Mouse (Mus musculus) intestine, postnatal 0 days (tissue): ENCODE results near the gene Trmo. TPM values are rescaled to one million over a fixed set of nuclear protein-coding genes. Genes with fewer than 3 reads are reported as not detected.
A peak's percentile ranks its signal among the peaks of the same experiment; 100 is the strongest.

Source experiments
- ATAC-seq: fragments of 200-750 bp; cut with Nextera tagmentation; 2 replicates; pipeline ENCODE4 v1.8.0; 2017; ENCODE audit warnings: mild to moderate bottlenecking, moderate TSS enrichment, moderate library complexity
- H3K27ac ChIP-seq: fragments of 300-500 bp; sonication (generic); 2 replicates; pipeline ENCODE4 v1.5.1; 2014; ENCODE audit warnings: mild to moderate bottlenecking, low read depth, low read length, moderate library complexity
- H3K27me3 ChIP-seq: fragments of 300-500 bp; sonication (generic); replicated peaks from 2 replicates; pipeline ENCODE4 v1.6.1; 2014; ENCODE audit warnings: low read length, mixed read lengths; ENCODE audit not compliant: control insufficient read depth, insufficient read depth
- H3K36me3 ChIP-seq: fragments of 300-500 bp; sonication (generic); 2 replicates; pipeline ENCODE4 v1.6.1; 2014; ENCODE audit warnings: mild to moderate bottlenecking, moderate library complexity; ENCODE audit not compliant: control insufficient read depth, insufficient read depth
- H3K4me1 ChIP-seq: fragments of 300-500 bp; sonication (generic); replicated peaks from 2 replicates; pipeline ENCODE4 v1.6.1; 2014; ENCODE audit warnings: antibody characterized with exemption, low read length, mixed read lengths; ENCODE audit not compliant: control insufficient read depth, insufficient read depth
- H3K4me2 ChIP-seq: fragments of 300-500 bp; sonication (generic); replicated peaks from 2 replicates; pipeline ENCODE4 v1.6.1; 2014; ENCODE audit warnings: low read depth, mild to moderate bottlenecking, moderate library complexity
- H3K4me3 ChIP-seq: fragments of 300-500 bp; sonication (generic); 2 replicates; pipeline ENCODE4 v1.5.1; 2014; ENCODE audit warnings: low read depth, low read length
- H3K9ac ChIP-seq: fragments of 300-500 bp; sonication (generic); 2 replicates; pipeline ENCODE4 v1.6.1; 2014; ENCODE audit warnings: mild to moderate bottlenecking, low read depth, low read length
- H3K9me3 ChIP-seq: fragments of 300-500 bp; sonication (generic); 2 replicates; pipeline ENCODE4 v1.6.1; 2016; ENCODE audit warnings: mixed run types; ENCODE audit not compliant: control insufficient read depth
- CTCF ChIP-seq: sonication (generic); IDR thresholded peaks from 2 replicates; pipeline ENCODE4 v1.5.1; 2016; ENCODE audit warnings: low read depth, mild to moderate bottlenecking, control low read depth, antibody characterized with exemption, moderate library complexity
- WGBS: fragments of 180-500 bp; shearing (Covaris S2); extraction: QIAGEN DNeasy Blood & Tissue Kit; methylation state at CpG from one replicate; pipeline ENCODE4 v1.1.7; 2014; 5-methylcytosine and 5-hydroxymethylcytosine counted together
- polyA plus RNA-seq: library from polyadenylated mRNA; unstranded; fragments of >200 nt; fragmentation: Nextera tagmentation; extraction: Ambion mirVana; gene quantifications from 2 replicates; pipeline ENCODE4 v1.2.1, GENCODE M21; 2015

Trmo gene
- polyA plus RNA-seq, 1 experiment from 2014 or later = 7.0 TPM

DNA sequence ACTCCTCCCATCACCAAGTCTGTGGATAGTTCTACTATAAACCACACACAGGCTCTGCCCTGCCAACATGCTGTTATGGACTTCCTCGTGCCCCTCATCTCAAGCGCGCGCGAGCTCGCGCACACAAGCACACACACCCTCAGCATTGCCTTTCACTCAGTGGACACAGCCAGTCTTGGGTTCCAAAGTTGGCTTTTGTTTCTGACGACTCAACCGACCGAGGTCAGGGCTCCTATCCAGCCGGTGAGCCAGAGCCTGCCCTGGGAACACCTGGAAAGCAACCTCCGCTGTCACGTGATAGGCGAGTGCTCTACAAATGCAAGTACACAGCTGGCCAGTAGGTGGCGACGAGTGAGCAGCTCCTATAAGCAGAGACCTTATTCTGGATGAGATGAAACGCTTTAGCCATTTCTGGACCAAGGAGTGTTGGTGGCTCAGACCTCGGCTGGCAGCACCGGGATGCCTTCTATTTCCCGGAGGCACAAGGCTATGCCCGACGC is 14.3 kb downstream of the Trmo start:
- Histone ChIP-seq H3K9ac (peak overlapping the region; percentile 37; the same call in 1 of the 2 replicates), H3K27ac (no peak overlapping the region), H3K4me2 (peak overlapping the region; percentile 73), H3K9me3 (no peaks in the 10 kb centered on the region), H3K4me3 (peak overlapping the region; percentile 31), H3K27me3 (no peaks in the 10 kb centered on the region; the same call in 1 of the 2 replicates), H3K36me3 (peaks cover 26% of the 10 kb centered on the region), H3K4me1 (no peaks in the 10 kb centered on the region)
- 15% methylated on average over 22 of the region's 22 CpGs for WGBS
- ATAC-seq = peak; percentile 57
- peak; percentile 94 for TF ChIP-seq CTCF

DNA sequence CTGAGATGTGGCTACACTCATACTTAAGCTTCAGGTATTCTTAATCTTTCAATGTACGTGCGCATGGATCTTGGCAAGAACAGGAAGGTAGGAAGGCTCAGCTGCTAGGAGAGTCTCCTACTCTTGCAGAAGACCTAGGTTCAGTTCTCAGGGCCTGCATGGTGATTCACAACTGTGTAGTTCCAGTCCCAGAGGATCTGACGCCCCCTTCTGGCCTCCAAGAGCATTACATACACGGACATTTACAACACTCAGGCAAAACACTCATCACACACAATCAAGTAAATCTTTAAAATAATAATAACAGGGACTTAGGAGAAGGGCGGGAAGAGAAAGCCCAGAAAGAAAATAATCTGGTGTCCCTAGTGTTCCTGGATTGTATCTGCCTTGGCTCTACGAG is 14.8 kb downstream of the Trmo start:
- 57% methylated on average over 6 of the region's 6 CpGs for WGBS

DNA sequence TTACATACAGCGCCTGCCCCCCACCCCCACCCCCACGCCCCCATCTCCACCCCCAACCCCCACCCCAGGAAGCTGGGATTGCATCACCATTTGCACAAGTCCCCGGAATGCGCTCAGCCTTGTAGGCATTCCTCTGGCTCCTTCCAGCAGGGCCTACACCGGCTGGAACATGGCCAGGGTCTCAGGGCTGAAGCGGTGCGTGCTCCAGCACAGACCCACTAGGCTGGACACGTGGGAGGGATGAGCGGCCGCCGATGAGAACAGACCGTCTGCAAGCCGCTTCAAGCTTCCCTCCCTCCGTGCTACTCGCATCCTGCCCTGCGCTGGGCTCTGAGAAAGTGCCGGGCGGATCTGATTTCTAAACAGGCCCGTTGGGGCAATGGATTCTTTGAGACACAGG is 18.2 kb downstream of the Trmo start:
- Histone ChIP-seq H3K9me3 (no peaks in the 10 kb centered on the region), H3K36me3 (no peaks in the 10 kb centered on the region), H3K27me3 (no peaks in the 10 kb centered on the region; the same call in 1 of the 2 replicates), H3K9ac (no peak overlapping the region), H3K27ac (no peak overlapping the region), H3K4me2 (no peak overlapping the region; the same call in 1 of the 2 replicates), H3K4me3 (no peak overlapping the region), H3K4me1 (no peaks in the 10 kb centered on the region)
- peak; percentile 51 for ATAC-seq
- TF ChIP-seq CTCF = no peak
- WGBS = 16% methylated on average over 19 of the region's 19 CpGs

More for the DNA sequence above, 14.8 kb downstream of the Trmo start:
- Histone ChIP-seq H3K4me1 (no peaks in the 10 kb centered on the region), H3K4me2 (peak overlapping the region; percentile 73), H3K9me3 (no peaks in the 10 kb centered on the region), H3K9ac (0 out of 2 replicates have a peak overlapping the region, but pooled peaks have one; percentile 37), H3K27me3 (no peaks in the 10 kb centered on the region; the same call in 1 of the 2 replicates), H3K27ac (no peak overlapping the region), H3K36me3 (peaks cover 22% of the 10 kb centered on the region), H3K4me3 (peak overlapping the region; percentile 31)
- 0 out of 2 replicates have a peak, but pooled peaks have one; percentile 18 for ATAC-seq
- peak; percentile 67 for TF ChIP-seq CTCF

DNA sequence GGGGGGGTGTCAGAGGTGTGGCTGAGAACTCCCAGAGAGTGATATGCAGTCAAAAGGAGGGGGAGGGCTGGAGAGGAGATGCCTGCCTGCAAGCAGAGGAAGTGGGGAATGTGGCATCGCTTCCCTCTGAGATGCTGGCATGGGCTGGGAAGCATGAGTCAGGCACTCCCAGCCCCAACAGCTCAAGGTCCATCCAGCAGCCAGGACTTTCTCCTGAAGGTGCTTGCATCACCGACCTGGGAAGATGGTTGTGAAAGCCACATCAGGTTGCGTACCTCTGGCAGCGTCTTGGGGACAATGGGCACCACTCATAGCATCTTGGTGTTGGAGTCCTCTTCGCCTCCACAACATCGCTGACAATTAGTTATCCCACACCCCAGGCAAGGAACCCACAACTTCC is 18.8 kb downstream of the Trmo start:
- 35% methylated on average over 6 of the region's 6 CpGs for WGBS
- no peak for TF ChIP-seq CTCF
- H3K27ac ChIP-seq = no peak overlapping the region
- peak; percentile 70 for ATAC-seq
- no peak overlapping the region for H3K4me2 ChIP-seq
- no peaks in the 10 kb centered on the region for H3K4me1 ChIP-seq
- no peaks in the 10 kb centered on the region for H3K36me3 ChIP-seq
- H3K27me3 ChIP-seq = no peaks in the 10 kb centered on the region; the same call in 1 of the 2 replicates
- no peak overlapping the region for H3K9ac ChIP-seq
- H3K4me3 ChIP-seq = no peak overlapping the region
- no peaks in the 10 kb centered on the region for H3K9me3 ChIP-seq

DNA sequence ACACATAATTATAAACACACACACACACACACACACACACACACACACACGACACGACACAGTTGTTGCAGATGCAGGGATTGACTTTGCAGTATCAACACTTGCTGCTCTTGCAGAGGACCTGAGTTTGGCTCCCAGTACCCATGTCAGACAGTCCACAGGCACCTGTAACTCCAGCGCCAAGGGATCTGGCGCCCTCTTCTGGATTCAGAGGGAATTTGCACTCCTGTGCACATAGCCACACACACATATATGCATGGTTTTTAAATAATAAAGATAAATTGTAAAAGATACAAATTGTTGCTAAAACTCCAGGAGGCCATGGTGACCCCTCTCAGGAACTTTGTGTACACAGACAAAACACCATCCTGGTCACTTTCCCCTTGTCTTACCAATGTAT is 20.2 kb downstream of the Trmo start:
- no peaks in the 10 kb centered on the region; the same call in 1 of the 2 replicates for H3K27me3 ChIP-seq
- H3K4me2 ChIP-seq = no peak overlapping the region
- H3K27ac ChIP-seq = no peak overlapping the region
- no peak for ATAC-seq
- H3K9me3 ChIP-seq = no peaks in the 10 kb centered on the region
- TF ChIP-seq CTCF = peak; percentile 51
- WGBS = 59% methylated on average over 4 of the region's 4 CpGs
- no peaks in the 10 kb centered on the region for H3K36me3 ChIP-seq
- H3K4me3 ChIP-seq = no peak overlapping the region
- H3K4me1 ChIP-seq = no peaks in the 10 kb centered on the region
- no peak overlapping the region for H3K9ac ChIP-seq

DNA sequence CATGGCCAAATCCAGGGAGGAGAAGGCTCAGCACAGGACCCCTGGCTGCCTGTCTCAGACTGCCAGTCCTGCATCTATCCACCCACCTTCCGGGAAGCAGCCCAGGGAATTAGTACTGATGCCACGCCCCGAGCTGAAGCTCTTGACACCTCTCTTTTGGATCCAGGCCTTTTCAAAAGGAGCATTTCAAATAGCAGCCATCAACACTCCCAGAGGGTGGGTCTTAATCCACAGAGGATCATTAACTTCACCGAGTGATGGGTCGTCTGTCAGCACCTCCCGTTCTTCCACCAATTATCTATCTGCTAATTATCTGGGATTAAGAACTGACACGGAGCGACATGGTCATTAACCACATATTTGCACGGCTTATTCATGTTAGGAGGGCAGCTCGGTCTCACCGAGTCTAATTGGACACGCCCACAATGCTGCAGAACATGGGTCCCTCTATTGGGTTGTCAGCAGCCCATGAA is 21.7 kb downstream of the Trmo start:
- Histone ChIP-seq H3K9ac (no peak overlapping the region), H3K9me3 (no peaks in the 10 kb centered on the region)
- WGBS = 12% methylated on average over 12 of the region's 12 CpGs

More for the DNA sequence above, 21.7 kb downstream of the Trmo start:
- Histone ChIP-seq H3K27me3 (no peaks in the 10 kb centered on the region; the same call in 1 of the 2 replicates), H3K4me1 (no peaks in the 10 kb centered on the region), H3K4me2 (no peak overlapping the region), H3K27ac (no peak overlapping the region), H3K36me3 (no peaks in the 10 kb centered on the region), H3K4me3 (no peak overlapping the region)
- no peak for TF ChIP-seq CTCF
- no peak for ATAC-seq
